In genomic region chr3:103967861-103968691, GRCm38 (mm10) we compare ENCODE assay signal across 1 mouse cellular context.
TF ChIP-seq lines count a peak whose summit lies in the region.

TSS of gene Phtf1 (plus strand) at chr3:103968110.

TF ChIP-seq in CH12.LX, 34 proteins besides CTCF, POLR2A, EP300 and RAD21 (continued from another document):
- TF ChIP-seq KAT2A (IDR thresholded peaks at IDR 0.05; ENCODE audit: insufficient replicate concordance, low read length) (peak; percentile 71; the same call in 1 of the 2 replicates), JUN (IDR thresholded peaks at IDR 0.05; ENCODE audit: insufficient read depth, low read depth, low read length) (no peak), GABPA (IDR thresholded peaks at IDR 0.05; ENCODE audit: insufficient replicate concordance, low read depth, low read length) (no peak), ETS1 (conservative IDR thresholded peaks at IDR 0.05; ENCODE audit: low read depth, low read length) (peak; percentile 28; the same call in 1 of the 2 replicates), CHD2 (IDR thresholded peaks at IDR 0.05; ENCODE audit: low read length) (no peak), NELFE (IDR thresholded peaks at IDR 0.05; ENCODE audit: low read depth, low read length) (peak; percentile 96)
